Mouse (Mus musculus) embryonic facial prominence, embryonic 12.5 days (tissue): Measurements from ENCODE around the gene Fgf15. TPM values are rescaled to one million over a fixed set of nuclear protein-coding genes. Genes with fewer than 3 reads are reported as not detected.
A peak's percentile ranks its signal among the peaks of the same experiment; 100 is the strongest.

ENCODE experiments used
- ATAC-seq: fragments of 200-750 bp; cut with Nextera tagmentation; 2 replicates; pipeline ENCODE4 v1.8.0; 2017; ENCODE audit not compliant: insufficient number of reproducible peaks, insufficient read depth, low FRiP score, low TSS enrichment
- H3K27ac ChIP-seq: fragments of 300-500 bp; sonication (generic); 2 replicates; pipeline ENCODE4 v1.5.1; 2016; ENCODE audit warnings: mild to moderate bottlenecking
- H3K27me3 ChIP-seq: fragments of 300-500 bp; sonication (generic); 2 replicates; pipeline ENCODE4 v1.6.1; 2016; ENCODE audit warnings: mild to moderate bottlenecking, moderate library complexity
- H3K36me3 ChIP-seq: fragments of 300-500 bp; sonication (generic); 2 replicates; pipeline ENCODE4 v1.6.1; 2016; ENCODE audit warnings: mild to moderate bottlenecking
- H3K4me1 ChIP-seq: fragments of 300-500 bp; sonication (generic); 2 replicates; pipeline ENCODE4 v1.6.1; 2016
- H3K4me2 ChIP-seq: fragments of 300-500 bp; sonication (generic); replicated peaks from 2 replicates; pipeline ENCODE4 v1.6.1; 2016; ENCODE audit warnings: mild to moderate bottlenecking, moderate library complexity
- H3K4me3 ChIP-seq: fragments of 300-500 bp; sonication (generic); 2 replicates; pipeline ENCODE4 v1.5.1; 2016; ENCODE audit warnings: mild to moderate bottlenecking
- H3K9ac ChIP-seq: fragments of 300-500 bp; sonication (generic); 2 replicates; pipeline ENCODE4 v1.6.1; 2016; ENCODE audit warnings: mild to moderate bottlenecking, moderate library complexity
- H3K9me3 ChIP-seq: fragments of 300-500 bp; sonication (generic); 2 replicates; pipeline ENCODE4 v1.6.1; 2016; ENCODE audit warnings: mild to moderate bottlenecking, moderate library complexity
- WGBS: fragments of 180-500 bp; shearing (Covaris S2); methylation state at CpG from one replicate; pipeline ENCODE4 v1.1.7; 2016; 5-methylcytosine and 5-hydroxymethylcytosine counted together
- polyA plus RNA-seq: library from polyadenylated mRNA; unstranded; fragments of >200 nt; fragmentation: Nextera tagmentation; extraction: Ambion mirVana; gene quantifications from 2 replicates; pipeline ENCODE4 v1.2.1, GENCODE M21; 2016

Fgf15 gene
- 24.5 and 30.1 TPM in 2 replicates for polyA plus RNA-seq

DNA sequence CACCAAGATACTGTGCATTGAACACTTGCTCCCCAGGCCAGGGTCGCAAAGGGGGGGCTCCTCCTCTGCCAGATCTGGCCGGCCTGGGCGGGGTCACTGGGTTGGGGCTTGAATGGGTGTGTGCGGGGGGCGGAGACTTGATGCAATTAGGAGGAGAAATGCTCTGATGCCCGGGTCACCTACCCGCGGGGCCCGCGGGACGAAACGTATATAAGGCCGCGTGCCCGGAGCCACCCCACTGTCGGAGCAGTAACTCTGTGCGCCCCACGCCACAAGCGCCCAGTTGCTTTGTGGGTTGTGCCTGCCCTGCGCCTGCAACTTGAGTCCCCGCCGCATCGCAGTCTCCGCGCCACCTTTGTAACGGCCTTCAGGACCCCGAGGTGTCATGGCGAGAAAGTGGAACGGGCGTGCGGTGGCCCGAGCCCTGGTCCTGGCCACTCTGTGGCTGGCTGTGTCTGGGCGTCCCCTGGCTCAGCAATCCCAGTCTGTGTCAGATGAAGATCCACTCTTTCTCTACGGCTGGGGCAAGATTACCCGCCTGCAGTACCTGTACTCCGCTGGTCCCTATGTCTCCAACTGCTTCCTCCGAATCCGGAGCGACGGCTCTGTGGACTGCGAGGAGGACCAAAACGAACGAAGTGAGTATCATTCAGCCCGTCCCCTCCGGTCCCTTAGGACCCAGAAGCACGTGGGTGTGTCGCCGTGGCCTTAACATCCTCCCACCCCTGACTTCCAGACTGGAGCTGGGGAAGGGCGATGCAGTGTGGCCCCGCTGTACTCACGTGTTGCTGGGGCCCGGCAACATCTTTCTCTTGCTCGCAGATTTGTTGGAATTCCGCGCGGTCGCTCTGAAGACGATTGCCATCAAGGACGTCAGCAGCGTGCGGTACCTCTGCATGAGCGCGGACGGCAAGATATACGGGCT is at the start of gene Fgf15:
Fgf15 (plus strand) TSS at position 238 of the 925 bp plus-strand sequence.
- no peaks in the 10 kb centered on the region for H3K9me3 ChIP-seq
- H3K9ac ChIP-seq: peak within 1 kb of the TSS; percentile 47
- peaks cover 64% of the 10 kb centered on the region for H3K27me3 ChIP-seq
- no peaks in the 10 kb centered on the region for H3K36me3 ChIP-seq
- peak within 1 kb of the TSS; percentile 82 for H3K4me2 ChIP-seq
- peaks cover 19% of the 10 kb centered on the region for H3K4me1 ChIP-seq
- no peak for ATAC-seq
- H3K4me3 ChIP-seq: peak within 1 kb of the TSS; percentile 42
- under 1% methylated on average over 65 of the region's 65 CpGs for WGBS
- no peak within 1 kb of the TSS for H3K27ac ChIP-seq

DNA sequence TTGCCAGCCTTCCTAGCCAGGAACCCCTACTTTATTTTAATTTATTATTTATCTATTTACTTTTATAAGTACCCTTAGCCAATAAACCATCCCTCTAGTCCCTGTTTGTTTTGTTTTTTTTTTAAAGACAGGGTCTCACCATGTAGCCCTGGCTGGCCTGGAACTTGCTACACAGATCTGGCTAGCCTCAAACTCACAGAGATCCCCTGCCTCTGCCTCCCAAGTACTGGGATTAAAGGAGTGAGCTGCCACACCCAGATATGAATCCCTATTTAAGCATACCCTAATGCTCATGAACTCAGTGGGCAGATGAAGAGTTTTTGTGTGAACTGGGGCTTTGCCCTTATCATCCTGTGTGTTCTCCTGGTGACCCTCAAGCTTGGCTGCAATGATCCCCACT is 49.3 kb upstream of the Fgf15 start, which contains the start of gene Fgf4:
Fgf4 (plus strand) TSS at position 301 of the 400 bp plus-strand sequence.
- Histone ChIP-seq H3K9me3 (no peaks in the 10 kb centered on the region), H3K4me1 (no peaks in the 10 kb centered on the region), H3K36me3 (no peaks in the 10 kb centered on the region), H3K27me3 (peaks cover 16% of the 10 kb centered on the region), H3K4me3 (no peak within 1 kb of the TSS), H3K27ac (no peak within 1 kb of the TSS), H3K4me2 (no peak within 1 kb of the TSS), H3K9ac (no peak within 1 kb of the TSS)
- ATAC-seq: no peak

DNA sequence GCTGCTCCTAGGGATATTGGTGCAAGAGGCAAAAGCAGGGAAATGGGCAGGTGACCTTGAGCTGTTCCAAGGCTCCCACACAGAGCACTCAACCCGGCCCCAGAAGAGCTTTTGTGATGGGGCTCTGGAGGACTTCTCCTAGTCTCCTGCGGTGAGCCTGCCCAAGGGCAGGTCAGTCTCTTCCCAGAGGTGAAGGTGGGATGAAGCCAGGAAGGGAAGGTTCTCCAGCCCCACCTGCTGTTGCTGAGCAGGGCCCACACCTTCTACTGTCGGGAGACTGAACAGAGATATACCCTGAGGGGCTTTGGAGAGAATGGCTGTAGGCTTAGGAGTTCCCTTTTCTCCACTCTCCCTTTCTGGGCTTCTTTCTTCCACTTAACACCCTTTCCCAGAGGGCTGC is 45.0 kb upstream of the Fgf15 start:
- ATAC-seq: no peak
- H3K9me3 ChIP-seq: no peaks in the 10 kb centered on the region
- no peak overlapping the region for H3K4me2 ChIP-seq
- 45% methylated on average over 3 of the region's 3 CpGs for WGBS
- no peak overlapping the region for H3K9ac ChIP-seq
- no peaks in the 10 kb centered on the region for H3K4me1 ChIP-seq
- H3K27ac ChIP-seq: no peak overlapping the region
- H3K27me3 ChIP-seq: 0 out of 2 replicates have a peak, but pooled peaks cover 9% of the 10 kb centered on the region
- no peak overlapping the region for H3K4me3 ChIP-seq
- H3K36me3 ChIP-seq: no peaks in the 10 kb centered on the region

DNA sequence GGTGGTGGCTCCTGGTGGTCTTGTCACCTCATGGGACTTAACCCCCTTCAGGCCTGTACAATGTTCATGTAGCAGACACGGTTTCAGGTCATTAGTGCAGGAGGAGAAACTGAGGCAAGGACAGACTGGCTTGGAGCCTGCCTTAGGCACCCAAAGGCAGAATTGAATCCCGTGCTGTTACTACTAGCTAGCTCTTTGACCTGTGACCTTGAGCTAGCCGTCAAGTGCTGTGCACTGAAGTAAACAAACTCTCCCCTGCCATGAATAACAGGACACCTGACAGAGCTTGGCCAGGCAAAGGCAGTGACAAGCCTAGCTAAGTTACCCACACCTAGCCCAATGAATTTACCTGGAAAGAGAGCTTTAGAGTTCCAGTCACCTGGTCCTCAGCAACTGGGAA is 41.4 kb upstream of the Fgf15 start:
- Histone ChIP-seq H3K4me1 (no peaks in the 10 kb centered on the region), H3K4me3 (no peak overlapping the region), H3K36me3 (no peaks in the 10 kb centered on the region), H3K27ac (no peak overlapping the region), H3K9me3 (no peaks in the 10 kb centered on the region), H3K4me2 (no peak overlapping the region), H3K9ac (no peak overlapping the region), H3K27me3 (peaks cover 33% of the 10 kb centered on the region)
- ATAC-seq: no peak
- 42% methylated on average over 3 of the region's 3 CpGs for WGBS

DNA sequence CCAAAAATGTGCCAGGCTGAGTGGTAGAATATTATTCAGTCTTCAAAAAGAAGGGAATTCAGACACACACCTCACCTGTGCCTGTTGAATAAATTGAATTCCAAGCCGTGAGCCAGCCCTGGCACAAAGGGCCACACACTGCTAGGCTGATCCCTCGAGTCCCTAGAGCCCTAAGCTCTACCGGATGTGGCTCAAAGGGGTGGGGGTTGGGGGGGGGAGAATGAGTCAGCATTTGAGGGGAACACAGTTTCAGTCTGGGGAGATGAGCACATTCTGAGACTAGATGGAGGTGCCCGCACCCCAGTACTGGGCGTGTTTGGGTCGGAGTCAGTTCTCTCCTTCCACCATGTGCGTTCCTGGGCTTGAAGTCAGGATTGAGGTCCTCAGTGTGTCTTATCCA is 39.2 kb upstream of the Fgf15 start:
- H3K4me3 ChIP-seq: no peak overlapping the region
- H3K4me2 ChIP-seq: no peak overlapping the region
- ATAC-seq: no peak
- peaks cover 50% of the 10 kb centered on the region for H3K27me3 ChIP-seq
- H3K27ac ChIP-seq: no peak overlapping the region
- H3K9me3 ChIP-seq: no peaks in the 10 kb centered on the region
- no peaks in the 10 kb centered on the region for H3K36me3 ChIP-seq
- WGBS: 75% methylated on average over 7 of the region's 7 CpGs
- peaks cover 9% of the 10 kb centered on the region for H3K4me1 ChIP-seq
- no peak overlapping the region for H3K9ac ChIP-seq

DNA sequence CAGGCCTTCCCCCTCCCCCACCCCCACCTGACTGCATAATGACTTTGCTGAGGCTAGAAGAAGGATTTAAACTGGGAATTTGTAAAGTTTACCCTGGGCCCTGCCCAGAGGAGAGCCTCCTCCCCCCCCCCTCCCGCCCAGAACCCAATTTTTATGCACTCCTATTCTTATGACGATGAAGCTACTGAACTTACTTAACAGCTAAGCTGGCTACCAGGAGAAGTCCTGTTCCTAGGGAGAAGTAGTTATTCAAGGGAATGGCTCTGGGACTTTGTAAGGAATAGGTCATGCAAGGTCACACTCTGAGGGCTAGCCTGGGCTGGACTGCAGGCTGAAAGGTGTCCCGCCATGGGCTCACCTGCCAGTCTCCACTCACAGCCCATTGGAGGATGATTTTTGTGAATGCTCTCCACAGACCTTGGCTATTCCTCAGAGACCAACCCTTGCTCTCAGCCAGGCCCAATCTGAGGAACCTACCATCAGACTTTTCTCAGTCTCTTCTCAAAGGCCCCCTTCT is 38.4 kb upstream of the Fgf15 start:
- Histone ChIP-seq H3K4me1 (peaks cover 9% of the 10 kb centered on the region), H3K9ac (no peak overlapping the region), H3K36me3 (no peaks in the 10 kb centered on the region), H3K9me3 (no peaks in the 10 kb centered on the region), H3K4me3 (no peak overlapping the region), H3K27ac (no peak overlapping the region), H3K27me3 (peaks cover 57% of the 10 kb centered on the region), H3K4me2 (no peak overlapping the region)
- whole genome bisulfite sequencing: 62% methylated on average over 3 of the region's 3 CpGs
- no peak for ATAC-seq

DNA sequence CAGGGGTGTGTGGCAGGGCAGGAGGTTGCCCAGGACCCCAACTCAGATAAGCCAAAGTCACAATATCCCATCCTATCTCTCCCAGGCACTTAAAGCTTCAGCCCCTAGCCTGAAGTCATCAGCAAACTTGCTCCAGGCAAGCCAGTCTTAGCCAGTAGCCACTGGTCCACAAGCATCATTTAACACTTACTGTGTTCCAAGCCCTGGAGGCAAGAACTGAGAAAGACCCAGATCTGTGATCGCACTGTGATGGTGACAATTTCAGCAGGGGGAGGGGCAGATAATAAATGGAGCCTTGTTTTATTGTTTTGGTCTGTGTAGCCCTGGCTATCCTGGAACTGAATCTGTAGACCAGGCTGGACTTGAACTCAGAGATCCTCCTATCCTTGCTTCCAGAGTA is 37.6 kb upstream of the Fgf15 start:
- H3K27me3 ChIP-seq: peaks cover 65% of the 10 kb centered on the region
- H3K4me1 ChIP-seq: peaks cover 9% of the 10 kb centered on the region
- H3K4me2 ChIP-seq: no peak overlapping the region
- H3K27ac ChIP-seq: no peak overlapping the region
- H3K4me3 ChIP-seq: no peak overlapping the region
- WGBS: 75% methylated on average over 1 of the region's 1 CpGs
- no peak overlapping the region for H3K9ac ChIP-seq
- H3K9me3 ChIP-seq: no peaks in the 10 kb centered on the region
- no peak for ATAC-seq
- no peaks in the 10 kb centered on the region for H3K36me3 ChIP-seq

DNA sequence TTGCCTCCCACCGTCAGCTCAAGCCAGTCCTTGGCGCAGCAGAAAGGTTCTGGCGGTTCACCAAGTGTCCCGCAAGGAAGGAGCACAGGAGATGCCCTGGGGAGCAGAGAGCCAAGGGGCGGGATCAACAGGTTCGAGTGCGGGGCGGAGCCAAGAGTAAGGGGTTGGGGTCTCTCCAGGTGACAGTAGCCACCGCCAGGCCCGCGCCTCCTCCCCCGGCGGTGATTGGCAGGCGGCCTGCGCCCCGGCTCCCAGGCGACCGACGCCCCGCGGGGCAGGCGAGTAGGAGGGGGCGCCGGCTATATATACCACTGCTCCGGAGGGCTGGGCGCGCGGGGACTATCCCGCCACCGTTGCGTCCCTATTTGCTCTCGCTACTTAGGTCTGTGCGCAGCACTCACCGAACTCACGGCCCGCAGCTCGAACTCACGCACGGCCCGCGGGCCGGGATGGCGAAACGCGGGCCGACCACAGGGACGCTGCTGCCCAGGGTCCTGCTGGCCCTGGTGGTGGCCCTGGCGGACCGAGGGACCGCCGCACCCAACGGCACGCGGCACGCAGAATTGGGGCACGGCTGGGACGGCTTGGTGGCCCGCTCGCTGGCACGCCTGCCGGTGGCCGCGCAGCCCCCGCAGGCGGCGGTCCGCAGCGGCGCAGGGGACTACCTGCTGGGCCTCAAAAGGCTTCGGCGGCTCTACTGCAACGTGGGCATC is 35.1 kb upstream of the Fgf15 start:
- WGBS: 1% methylated on average over 71 of the region's 72 CpGs
- H3K27me3 ChIP-seq: peaks cover 85% of the 10 kb centered on the region

DNA sequence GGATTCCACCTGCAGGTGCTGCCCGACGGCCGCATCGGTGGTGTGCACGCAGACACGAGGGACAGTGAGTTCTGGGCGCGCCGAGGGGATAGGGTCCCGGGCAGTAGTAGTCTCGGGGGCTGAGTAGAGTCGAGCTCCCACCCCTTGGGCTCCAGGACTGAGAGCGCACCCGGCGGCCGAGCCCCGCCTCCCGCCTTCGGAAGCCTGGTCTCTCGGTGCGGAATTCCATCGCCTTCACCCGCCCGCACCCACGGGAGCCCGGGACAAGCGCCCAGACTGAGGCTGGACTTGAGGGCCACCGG is 34.6 kb upstream of the Fgf15 start:
- Histone ChIP-seq H3K27me3 (peaks cover 90% of the 10 kb centered on the region), H3K4me2 (peak overlapping the region; percentile 40), H3K27ac (no peak overlapping the region), H3K9me3 (no peaks in the 10 kb centered on the region), H3K9ac (no peak overlapping the region), H3K4me1 (peaks cover 9% of the 10 kb centered on the region), H3K36me3 (no peaks in the 10 kb centered on the region), H3K4me3 (peak overlapping the region; percentile 28)
- no peak for ATAC-seq
- under 1% methylated on average over 28 of the region's 28 CpGs for WGBS

More for the DNA sequence above, 35.1 kb upstream of the Fgf15 start:
- H3K27ac ChIP-seq: no peak overlapping the region
- ATAC-seq: peak; percentile 37; the same call in 1 of the 2 replicates
- peak overlapping the region; percentile 40 for H3K4me2 ChIP-seq
- peaks cover 9% of the 10 kb centered on the region for H3K4me1 ChIP-seq
- H3K4me3 ChIP-seq: peak overlapping the region; percentile 28
- no peaks in the 10 kb centered on the region for H3K9me3 ChIP-seq
- H3K9ac ChIP-seq: no peak overlapping the region
- H3K36me3 ChIP-seq: no peaks in the 10 kb centered on the region

DNA sequence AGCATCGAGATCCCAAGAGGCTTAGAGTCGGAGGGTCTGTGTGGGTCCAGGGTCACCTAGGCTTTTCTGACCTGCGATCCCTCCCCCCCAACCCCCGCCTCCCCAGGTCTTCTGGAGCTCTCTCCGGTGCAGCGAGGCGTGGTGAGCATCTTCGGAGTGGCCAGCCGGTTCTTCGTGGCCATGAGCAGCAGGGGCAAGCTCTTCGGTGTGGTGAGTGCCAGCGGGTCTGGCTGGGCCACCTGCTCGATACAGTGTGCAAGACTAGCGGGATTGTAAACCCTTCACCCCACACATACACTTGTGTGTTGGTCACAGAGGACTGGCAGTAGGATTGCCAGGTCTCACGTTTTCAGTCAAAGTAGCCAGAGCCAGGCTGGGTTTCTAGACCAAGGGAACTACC is 34.2 kb upstream of the Fgf15 start:
- no peak for ATAC-seq
- H3K27ac ChIP-seq: no peak overlapping the region
- H3K4me3 ChIP-seq: peak overlapping the region; percentile 28; the same call in 1 of the 2 replicates
- H3K4me1 ChIP-seq: peaks cover 9% of the 10 kb centered on the region
- no peak overlapping the region for H3K9ac ChIP-seq
- H3K4me2 ChIP-seq: peak overlapping the region; percentile 40
- H3K27me3 ChIP-seq: peaks cover 94% of the 10 kb centered on the region
- H3K9me3 ChIP-seq: no peaks in the 10 kb centered on the region
- 2% methylated on average over 15 of the region's 15 CpGs for WGBS
- no peaks in the 10 kb centered on the region for H3K36me3 ChIP-seq

DNA sequence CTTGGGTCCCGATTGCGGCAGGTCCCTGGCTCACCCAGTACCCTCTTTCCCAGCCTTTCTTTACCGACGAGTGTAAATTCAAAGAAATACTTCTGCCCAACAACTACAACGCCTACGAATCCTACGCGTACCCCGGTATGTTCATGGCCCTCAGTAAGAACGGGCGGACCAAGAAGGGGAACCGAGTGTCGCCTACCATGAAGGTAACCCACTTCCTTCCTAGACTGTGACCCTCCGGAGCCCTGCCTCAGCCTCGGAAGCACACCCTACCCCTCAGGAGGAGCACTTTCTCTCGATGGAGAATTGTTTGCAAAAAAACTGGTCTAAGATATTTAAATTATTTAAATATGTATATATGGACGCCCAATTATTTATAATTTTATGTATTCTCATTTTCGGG is 33.6 kb upstream of the Fgf15 start:
- peaks cover 94% of the 10 kb centered on the region for H3K27me3 ChIP-seq
- H3K36me3 ChIP-seq: no peaks in the 10 kb centered on the region
- no peak overlapping the region for H3K9ac ChIP-seq
- 2% methylated on average over 18 of the region's 18 CpGs for WGBS
- no peak overlapping the region for H3K4me3 ChIP-seq
- H3K4me1 ChIP-seq: peaks cover 9% of the 10 kb centered on the region
- no peak overlapping the region for H3K27ac ChIP-seq
- ATAC-seq: no peak
- no peaks in the 10 kb centered on the region for H3K9me3 ChIP-seq
- no peak overlapping the region for H3K4me2 ChIP-seq

DNA sequence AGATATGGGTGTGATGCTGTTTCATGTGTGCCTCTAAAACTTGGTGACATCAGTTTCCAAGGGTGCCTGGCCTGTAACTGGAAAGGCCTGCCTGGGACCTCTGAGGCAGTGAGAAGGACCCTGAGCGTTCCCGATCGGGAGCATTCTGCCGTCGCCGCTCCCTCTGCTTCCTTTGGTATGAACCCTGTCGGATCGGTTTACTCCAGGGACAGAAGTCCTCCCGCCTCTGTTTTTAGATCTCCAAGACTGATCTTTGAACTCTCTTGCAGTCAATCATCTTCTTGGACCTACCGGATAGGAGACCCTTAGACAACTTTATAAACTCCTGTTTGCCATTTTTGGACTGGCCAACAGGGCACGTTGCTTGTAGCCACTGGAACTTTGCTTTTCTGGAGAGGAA is 33.1 kb upstream of the Fgf15 start:
- no peaks in the 10 kb centered on the region for H3K36me3 ChIP-seq
- no peaks in the 10 kb centered on the region for H3K9me3 ChIP-seq
- peaks cover 9% of the 10 kb centered on the region for H3K4me1 ChIP-seq
- ATAC-seq: no peak
- peaks cover 89% of the 10 kb centered on the region for H3K27me3 ChIP-seq
- H3K4me3 ChIP-seq: no peak overlapping the region
- H3K4me2 ChIP-seq: no peak overlapping the region
- H3K9ac ChIP-seq: no peak overlapping the region
- H3K27ac ChIP-seq: no peak overlapping the region
- 1% methylated on average over 11 of the region's 11 CpGs for WGBS
